Mouse (Mus musculus) neural tube, embryonic 11.5 days (tissue): ENCODE data around the gene Mepce. TPM values are rescaled to one million over a fixed set of nuclear protein-coding genes. Genes with fewer than 3 reads are reported as not detected.
A peak's percentile ranks its signal among the peaks of the same experiment; 100 is the strongest.

Source experiments
- ATAC-seq: fragments of 200-750 bp; cut with Nextera tagmentation; 2 replicates; pipeline ENCODE4 v1.8.0; 2017; ENCODE audit warnings: moderate number of reproducible peaks, mild to moderate bottlenecking, moderate TSS enrichment, moderate library complexity; ENCODE audit not compliant: insufficient read depth, low FRiP score, low TSS enrichment
- DNase-seq: peaks from one replicate; pipeline ENCODE4 v3.0.0-alpha.2; 2015; ENCODE audit warnings: low spot score
- H3K27ac ChIP-seq: fragments of 300-500 bp; sonication (generic); 2 replicates; pipeline ENCODE4 v1.5.1; 2014; ENCODE audit warnings: low read depth, mild to moderate bottlenecking, low read length
- H3K27me3 ChIP-seq: fragments of 300-500 bp; sonication (generic); 2 replicates; pipeline ENCODE4 v1.6.1; 2014; ENCODE audit warnings: mild to moderate bottlenecking, low read length, mixed read lengths; ENCODE audit not compliant: control insufficient read depth, insufficient read depth
- H3K36me3 ChIP-seq: fragments of 300-500 bp; sonication (generic); 2 replicates; pipeline ENCODE4 v1.6.1; 2014; ENCODE audit warnings: mild to moderate bottlenecking, low read length, moderate library complexity, mixed read lengths; ENCODE audit not compliant: control insufficient read depth, insufficient read depth
- H3K4me1 ChIP-seq: fragments of 300-500 bp; sonication (generic); 2 replicates; pipeline ENCODE4 v1.6.1; 2014; ENCODE audit warnings: low read length, mixed read lengths; ENCODE audit not compliant: control insufficient read depth, insufficient read depth
- H3K4me2 ChIP-seq: fragments of 300-500 bp; sonication (generic); 2 replicates; pipeline ENCODE4 v1.6.1; 2014; ENCODE audit warnings: low read depth, mild to moderate bottlenecking, moderate library complexity
- H3K4me3 ChIP-seq: fragments of 300-500 bp; sonication (generic); 2 replicates; pipeline ENCODE4 v1.5.1; 2014; ENCODE audit warnings: low read depth, low read length
- H3K9ac ChIP-seq: fragments of 300-500 bp; sonication (generic); 2 replicates; pipeline ENCODE4 v1.6.1; 2014; ENCODE audit warnings: mild to moderate bottlenecking, low read length
- H3K9me3 ChIP-seq: fragments of 300-500 bp; sonication (generic); 2 replicates; pipeline ENCODE4 v1.6.1; 2016; ENCODE audit warnings: low read length; ENCODE audit not compliant: control insufficient read depth
- WGBS: fragments of 180-500 bp; shearing (Covaris S2); extraction: QIAGEN DNeasy Blood & Tissue Kit; methylation state at CpG from one replicate; pipeline ENCODE4 v1.1.7; 2014; 5-methylcytosine and 5-hydroxymethylcytosine counted together
- polyA plus RNA-seq: library from polyadenylated mRNA; unstranded; fragments of >200 nt; fragmentation: Nextera tagmentation; extraction: Ambion mirVana; gene quantifications from 2 replicates; pipeline ENCODE4 v1.2.1, GENCODE M21; 2014

The Mepce gene
- polyA plus RNA-seq, 1 experiment from 2014 or later: 10.0 TPM

DNA sequence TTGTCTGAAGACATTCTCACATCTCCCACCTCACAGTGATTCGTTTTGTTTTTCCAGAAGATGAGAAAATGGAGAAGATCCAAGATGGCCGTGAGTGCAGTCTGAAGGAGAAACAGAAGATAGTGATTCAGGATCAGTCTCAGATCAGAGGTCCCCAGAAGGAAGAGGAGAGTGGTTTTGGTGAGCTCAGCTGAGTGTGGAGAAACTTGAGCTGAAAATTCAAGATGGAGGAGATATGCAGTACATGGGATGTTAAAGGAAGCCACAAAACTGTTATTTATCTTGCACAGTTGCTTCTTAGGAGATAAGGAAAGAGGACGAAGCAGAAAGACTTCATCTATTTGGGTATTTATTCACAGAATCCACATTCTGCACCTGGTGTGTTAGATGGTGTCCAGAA, 13.5 kb upstream of the Mepce start:
- DNase-seq (no peak), ATAC-seq (no peak)
- no peak overlapping the region for H3K4me3 ChIP-seq
- H3K9ac ChIP-seq: no peak overlapping the region
- 87% methylated on average over 3 of the region's 3 CpGs for WGBS
- H3K4me2 ChIP-seq: no peak overlapping the region
- no peaks in the 10 kb centered on the region for H3K36me3 ChIP-seq
- no peaks in the 10 kb centered on the region for H3K4me1 ChIP-seq
- H3K27ac ChIP-seq: no peak overlapping the region
- no peaks in the 10 kb centered on the region for H3K9me3 ChIP-seq
- H3K27me3 ChIP-seq: no peaks in the 10 kb centered on the region

DNA sequence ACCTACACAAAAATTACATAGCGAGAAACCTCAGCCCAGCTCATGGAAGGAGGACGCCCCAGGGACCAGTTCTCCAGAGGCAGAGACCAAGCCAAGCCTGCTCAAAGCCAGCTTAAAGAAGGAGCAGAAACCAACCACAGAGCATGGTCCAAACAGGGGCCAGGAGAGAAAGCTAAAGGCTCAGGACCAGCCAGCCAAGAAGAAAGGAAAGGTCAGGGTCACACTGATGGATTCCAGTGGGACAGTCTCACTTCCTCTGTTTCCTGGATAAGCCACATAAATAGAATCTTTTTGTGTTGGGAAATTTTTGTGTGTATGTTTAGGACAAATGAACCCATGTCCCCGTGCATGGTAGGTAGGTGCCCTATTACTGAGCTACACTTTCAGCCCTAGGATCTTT, 9.2 kb upstream of the Mepce start:
- Histone ChIP-seq H3K9me3 (no peaks in the 10 kb centered on the region), H3K4me1 (no peaks in the 10 kb centered on the region), H3K4me3 (no peak overlapping the region), H3K27ac (no peak overlapping the region), H3K9ac (no peak overlapping the region), H3K27me3 (no peaks in the 10 kb centered on the region), H3K4me2 (no peak overlapping the region), H3K36me3 (no peaks in the 10 kb centered on the region)
- ATAC-seq (no peak), DNase-seq (no peak)
- 81% methylated on average over 3 of the region's 3 CpGs for WGBS

DNA sequence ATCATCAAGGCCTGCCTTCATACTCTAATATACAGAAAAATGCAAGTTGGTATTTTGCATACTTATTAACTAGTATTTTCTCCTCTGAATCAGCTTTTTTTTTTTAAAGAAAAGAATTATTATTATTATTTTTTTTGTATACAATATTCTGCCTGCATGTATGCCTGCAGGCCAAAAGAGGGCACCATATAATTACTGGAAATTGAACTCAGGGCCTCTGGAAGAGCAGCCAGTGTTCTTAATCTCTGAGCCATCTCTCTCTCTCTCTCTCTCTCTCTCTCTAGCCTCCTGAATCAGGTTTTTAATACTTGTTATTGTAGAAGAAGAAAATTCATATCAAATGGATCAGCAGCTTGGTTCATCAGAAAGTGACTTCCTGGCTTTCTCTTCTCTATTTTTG, 4.1 kb upstream of the Mepce start:
- Histone ChIP-seq H3K27me3 (no peaks in the 10 kb centered on the region; the same call in 1 of the 2 replicates), H3K4me1 (no peaks in the 10 kb centered on the region), H3K27ac (no peak overlapping the region), H3K9ac (no peak overlapping the region), H3K9me3 (no peaks in the 10 kb centered on the region), H3K4me2 (no peak overlapping the region), H3K4me3 (no peak overlapping the region), H3K36me3 (no peaks in the 10 kb centered on the region)
- DNase-seq (no peak), ATAC-seq (no peak)

DNA sequence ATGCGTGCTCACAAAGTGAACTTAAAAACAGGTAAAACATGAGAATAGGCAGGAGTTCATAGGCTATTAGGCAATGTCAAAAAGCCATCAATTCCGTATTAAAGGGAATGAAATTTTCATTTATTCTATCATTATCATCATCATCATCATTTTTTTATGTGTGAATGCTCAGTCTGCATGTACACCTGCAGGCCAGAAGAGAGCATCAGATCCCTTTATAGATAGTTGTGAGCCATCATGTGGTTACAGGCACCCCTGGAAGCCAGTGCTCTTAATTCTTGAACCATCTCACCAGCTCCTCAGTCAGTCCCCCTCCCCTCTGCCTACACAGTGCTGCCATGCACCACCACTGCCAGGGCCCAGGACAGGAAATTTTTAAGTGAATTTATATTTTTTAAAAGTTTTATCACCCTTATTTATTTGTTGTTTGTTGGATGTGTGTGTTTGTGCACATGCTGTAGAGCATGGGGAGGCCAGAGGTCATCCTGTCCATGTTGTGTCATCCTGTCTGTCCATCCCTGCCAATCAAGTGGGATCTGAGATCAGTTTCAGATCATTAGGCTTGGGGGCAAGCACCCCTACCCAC, 1.6 kb upstream of the Mepce start:
- H3K36me3 ChIP-seq: peaks cover 3% of the 10 kb centered on the region; the same call in 1 of the 2 replicates
- DNase-seq: no peak
- H3K27me3 ChIP-seq: no peaks in the 10 kb centered on the region; the same call in 1 of the 2 replicates
- WGBS: 95% methylated on average over 2 of the region's 2 CpGs
- H3K9me3 ChIP-seq: no peaks in the 10 kb centered on the region
- peaks cover 13% of the 10 kb centered on the region for H3K4me1 ChIP-seq
- no peak overlapping the region for H3K27ac ChIP-seq
- no peak for ATAC-seq
- H3K9ac ChIP-seq: no peak overlapping the region
- H3K4me3 ChIP-seq: no peak overlapping the region
- no peak overlapping the region for H3K4me2 ChIP-seq

DNA sequence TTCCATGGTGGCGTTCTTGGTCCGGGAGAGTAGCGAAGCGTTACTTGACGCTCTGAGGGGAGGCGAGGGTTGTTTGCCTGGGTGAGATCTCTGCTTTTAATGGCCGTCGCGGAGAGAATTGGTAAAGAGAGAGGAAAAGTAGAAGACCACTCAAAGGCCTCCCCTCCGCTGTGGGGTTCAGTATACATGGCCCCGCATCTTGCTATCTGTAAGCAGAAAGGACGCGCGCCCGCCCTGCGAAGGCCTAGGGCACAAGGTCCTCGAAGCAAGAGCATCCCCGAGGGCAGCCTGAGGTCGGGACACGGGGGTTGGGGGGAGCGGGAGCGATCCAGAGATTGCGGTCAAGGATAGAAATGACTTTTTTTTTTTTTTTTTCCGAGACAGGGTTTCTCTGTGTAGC, 716 bp upstream of the Mepce start:
- ATAC-seq (no peak), DNase-seq (no peak)
- Histone ChIP-seq H3K4me1 (peaks cover 22% of the 10 kb centered on the region), H3K9me3 (no peaks in the 10 kb centered on the region), H3K4me2 (peak overlapping the region; percentile 61), H3K27ac (no peak overlapping the region), H3K36me3 (peaks cover 3% of the 10 kb centered on the region; the same call in 1 of the 2 replicates), H3K4me3 (peak overlapping the region; percentile 36; the same call in 1 of the 2 replicates), H3K9ac (no peak overlapping the region), H3K27me3 (no peaks in the 10 kb centered on the region; the same call in 1 of the 2 replicates)
- 70% methylated on average over 24 of the region's 24 CpGs for WGBS

DNA sequence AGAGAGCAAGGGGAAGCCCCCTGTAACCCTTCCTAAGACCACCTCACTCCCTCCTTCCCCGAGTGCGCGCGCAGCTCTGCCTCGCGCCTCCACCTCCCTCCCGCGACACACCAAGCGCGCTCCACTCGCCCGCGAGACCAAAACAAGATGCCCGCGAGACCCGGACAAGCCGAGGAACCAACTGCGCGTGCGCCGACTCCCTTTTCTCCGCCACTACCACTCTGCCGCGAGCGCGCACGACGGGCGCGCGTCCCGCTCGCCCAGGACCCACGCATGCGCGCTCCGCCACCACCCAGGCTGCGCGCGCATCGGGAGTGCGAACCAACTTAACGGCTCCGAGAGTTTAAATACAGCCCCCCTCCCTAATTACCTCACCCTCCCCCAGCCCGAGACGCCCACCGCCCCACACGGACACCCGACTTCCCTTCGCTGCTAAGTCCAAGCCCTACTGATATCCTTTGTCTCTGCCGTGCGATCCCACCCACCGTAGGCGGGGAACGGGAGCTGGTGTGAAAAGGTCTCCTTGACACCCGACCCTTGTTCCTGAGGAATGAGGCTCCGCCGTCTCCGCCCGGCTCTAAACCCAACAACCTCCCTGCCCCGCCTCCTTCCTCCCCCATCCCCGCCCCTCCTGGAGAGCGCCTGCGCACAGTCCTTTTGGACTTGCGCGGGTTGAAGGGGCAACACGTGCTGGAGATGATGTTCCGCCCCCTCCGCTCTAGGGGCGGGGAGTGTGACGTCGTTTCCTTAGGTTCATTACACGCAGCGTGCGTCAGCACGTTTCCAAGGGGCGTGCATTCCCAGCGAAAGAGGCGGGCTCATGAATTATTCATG, 1.1 kb downstream of the Mepce start:
- WGBS: under 1% methylated on average over 78 of the region's 79 CpGs
- Histone ChIP-seq H3K4me2 (peak overlapping the region; percentile 89), H3K4me3 (peak overlapping the region; percentile 90)

DNA sequence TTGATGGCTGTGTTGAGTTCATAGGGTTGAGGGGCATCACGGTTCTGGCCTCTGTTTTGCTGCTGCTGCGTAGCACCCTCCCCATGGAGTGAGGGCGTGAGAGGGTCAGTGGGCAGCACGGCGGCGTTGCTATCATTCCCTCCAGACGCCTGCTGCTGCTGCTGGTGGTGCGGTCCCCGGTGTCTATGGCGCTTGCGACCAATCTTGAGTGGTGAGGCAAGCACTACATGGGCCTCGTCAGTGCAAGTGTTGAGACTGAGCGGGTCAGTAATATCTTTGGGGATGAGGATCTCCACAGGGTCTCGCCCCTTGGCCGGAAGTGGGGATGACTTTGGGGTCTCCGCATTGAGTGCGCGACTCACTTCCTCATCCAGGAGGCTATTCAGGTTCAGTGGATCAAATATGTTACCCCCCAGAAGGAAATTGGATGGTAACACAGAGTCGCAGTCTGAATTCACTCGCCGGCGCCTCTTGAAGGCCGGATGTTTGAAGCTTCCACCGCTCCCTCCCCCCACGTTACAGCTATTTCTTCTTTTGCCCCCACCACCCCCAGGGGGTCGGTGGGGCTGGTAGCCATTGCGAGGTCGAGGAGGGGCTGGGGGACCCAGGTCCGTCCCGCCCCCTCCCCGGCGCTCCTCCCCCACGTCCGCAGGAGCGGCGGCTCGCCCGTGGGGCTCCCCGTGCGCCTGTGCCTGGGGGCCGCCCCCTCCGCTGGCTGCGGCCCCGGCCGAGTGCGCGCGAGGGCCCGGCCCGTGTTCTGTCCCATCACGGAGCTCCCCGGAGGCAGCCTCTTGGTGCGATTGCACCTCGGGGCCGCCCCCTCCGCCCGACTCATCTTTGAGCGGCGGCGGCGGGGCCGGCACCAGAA, 2.1 kb downstream of the Mepce start:
- Histone ChIP-seq H3K9ac (peak overlapping the region; percentile 94), H3K27me3 (no peaks in the 10 kb centered on the region; the same call in 1 of the 2 replicates), H3K9me3 (no peaks in the 10 kb centered on the region), H3K4me3 (peak overlapping the region; percentile 90), H3K36me3 (peaks cover 11% of the 10 kb centered on the region), H3K4me1 (peaks cover 23% of the 10 kb centered on the region), H3K4me2 (peak overlapping the region; percentile 89), H3K27ac (peak overlapping the region; percentile 97)
- ATAC-seq (peak; percentile 0; the same call in 1 of the 2 replicates), DNase-seq (peak; percentile 51)
- 5% methylated on average over 54 of the region's 62 CpGs for WGBS

More for the DNA sequence above, 1.1 kb downstream of the Mepce start:
- H3K27ac ChIP-seq: peak overlapping the region; percentile 97
- H3K4me1 ChIP-seq: peaks cover 23% of the 10 kb centered on the region
- DNase-seq (peak; percentile 100), ATAC-seq (peak; percentile 87)
- H3K27me3 ChIP-seq: no peaks in the 10 kb centered on the region; the same call in 1 of the 2 replicates
- peak overlapping the region; percentile 94 for H3K9ac ChIP-seq
- peaks cover 7% of the 10 kb centered on the region for H3K36me3 ChIP-seq
- no peaks in the 10 kb centered on the region for H3K9me3 ChIP-seq

DNA sequence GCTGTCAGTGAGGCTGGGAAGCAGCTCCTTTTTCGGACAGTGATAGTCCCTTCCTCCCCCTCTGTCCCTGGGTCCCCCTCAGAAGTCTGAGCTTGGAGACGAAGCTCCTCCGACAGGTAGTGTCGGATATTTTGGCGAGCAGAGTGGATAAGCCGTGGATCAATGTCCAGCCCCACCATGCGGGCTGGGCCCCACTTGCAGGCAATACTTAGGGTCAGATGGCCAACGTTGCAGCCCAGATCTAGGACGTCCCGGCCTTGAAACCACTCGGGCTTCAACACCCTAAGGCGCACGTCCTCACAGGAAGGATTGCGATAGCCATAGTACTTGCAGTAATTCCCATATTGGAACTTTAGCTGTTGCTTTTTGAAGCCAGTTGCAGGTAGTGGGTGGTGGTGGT, 2.9 kb downstream of the Mepce start:
- Histone ChIP-seq H3K27me3 (no peaks in the 10 kb centered on the region; the same call in 1 of the 2 replicates), H3K36me3 (peaks cover 11% of the 10 kb centered on the region), H3K4me1 (peaks cover 31% of the 10 kb centered on the region), H3K9ac (peak overlapping the region; percentile 41; the same call in 1 of the 2 replicates), H3K4me3 (peak overlapping the region; percentile 90), H3K27ac (peak overlapping the region; percentile 97; the same call in 1 of the 2 replicates), H3K9me3 (no peaks in the 10 kb centered on the region), H3K4me2 (peak overlapping the region; percentile 89)
- 89% methylated on average over 14 of the region's 14 CpGs for WGBS
- ATAC-seq (no peak), DNase-seq (no peak)
